Mouse (Mus musculus) right cerebral cortex, postnatal 36 days (tissue): ENCODE results near the gene Slc5a4a.

ENCODE experiments used
- DNase-seq, 2 experiments: peaks; one replicate each; pipeline ENCODE4 v3.0.0; 2022; ENCODE audit warnings: low spot score in 2 of 2, mixed read lengths in 1 of 2

Gene Slc5a4a

GRCm38 (mm10) chr10:76218240-76218639 is 71.0 kb downstream of the Slc5a4a start:
- no peak for DNase-seq

- no peak for DNase-seq
Measured at GRCm38 (mm10) chr10:76225944-76226343, 78.7 kb downstream of the Slc5a4a start.

GRCm38 (mm10) chr10:76229627-76230026 is 82.4 kb downstream of the Slc5a4a start:
- DNase-seq: no peak

- DNase-seq: peak; percentile 82 to 86
Measured at GRCm38 (mm10) chr10:76237341-76238225, 90.3 kb downstream of the Slc5a4a start, which contains the start of gene Prmt2. TSS of gene Prmt2 (minus strand) at chr10:76237865.
